Mouse (Mus musculus): ENCODE data around the gene Samd15. TPM values are rescaled to one million over a fixed set of nuclear protein-coding genes. Genes with fewer than 3 reads are reported as not detected.
"Not testable (repeated sequence)": the region's sequence is repeated elsewhere in the genome, so short reads cannot be mapped to it uniquely, and the experiment has no call there.

Gene Samd15
- polyA plus RNA-seq (2015; fragmentation: Nextera tagmentation; extraction: Ambion mirVana): 0.70 and 1.9 TPM in 2 replicates

DNA sequence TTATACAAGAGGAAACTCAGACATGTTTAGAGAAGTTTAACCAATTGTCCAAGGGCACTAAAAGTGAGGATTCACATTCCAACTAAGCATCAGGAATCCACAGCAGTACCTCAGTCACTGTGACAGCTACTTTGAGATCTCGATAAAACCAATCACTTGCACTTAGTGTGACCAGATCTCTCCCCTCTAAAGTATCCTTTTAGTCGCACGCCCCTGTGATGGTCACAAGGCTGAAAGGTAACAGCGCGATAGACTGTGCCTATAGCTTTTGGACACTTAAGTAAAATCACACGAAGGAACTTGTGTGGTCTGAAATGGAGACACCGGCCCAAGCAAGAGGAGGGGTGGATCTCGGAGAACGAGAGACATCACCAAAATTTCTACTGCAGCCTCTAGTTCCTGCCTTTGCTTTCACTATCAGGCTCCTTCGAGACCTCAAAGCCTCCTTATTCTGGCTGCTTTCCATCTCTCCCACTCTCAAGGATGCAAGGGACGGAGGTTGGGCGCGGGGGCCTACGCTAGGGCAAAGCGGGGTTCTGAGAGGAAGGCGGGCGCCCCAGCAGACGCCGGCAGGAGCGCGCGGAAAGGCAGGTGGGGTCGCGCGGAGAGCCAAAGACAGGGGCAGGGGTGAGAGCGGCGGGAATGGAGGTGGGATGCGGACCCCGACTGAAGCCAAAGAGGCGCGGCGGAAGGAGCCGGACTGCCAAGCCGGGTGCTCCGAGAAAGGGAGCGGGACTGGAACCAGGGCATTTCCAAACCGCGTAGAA, at the start of gene Samd15:
TSS of gene Samd15 (plus strand) at position 518 of the 767 bp plus-strand sequence.
- H3K27ac ChIP-seq: peak within 1 kb of the TSS; percentile 83
- H3K4me3 ChIP-seq: peak within 1 kb of the TSS; percentile 84
- no peaks in the 10 kb centered on the region for H3K27me3 ChIP-seq
- under 1% methylated on average over 38 of the region's 38 CpGs for WGBS
- no peaks in the 10 kb centered on the region for H3K9me3 ChIP-seq
- H3K4me2 ChIP-seq: peak within 1 kb of the TSS; percentile 85
- H3K36me3 ChIP-seq: no peaks in the 10 kb centered on the region
- ATAC-seq (ENCODE audit: insufficient number of reproducible peaks, low FRiP score, low TSS enrichment, low read depth): no peak
- H3K4me1 ChIP-seq: peaks cover 9% of the 10 kb centered on the region; the same call in 1 of the 2 replicates
- H3K9ac ChIP-seq: peak within 1 kb of the TSS; percentile 80

DNA sequence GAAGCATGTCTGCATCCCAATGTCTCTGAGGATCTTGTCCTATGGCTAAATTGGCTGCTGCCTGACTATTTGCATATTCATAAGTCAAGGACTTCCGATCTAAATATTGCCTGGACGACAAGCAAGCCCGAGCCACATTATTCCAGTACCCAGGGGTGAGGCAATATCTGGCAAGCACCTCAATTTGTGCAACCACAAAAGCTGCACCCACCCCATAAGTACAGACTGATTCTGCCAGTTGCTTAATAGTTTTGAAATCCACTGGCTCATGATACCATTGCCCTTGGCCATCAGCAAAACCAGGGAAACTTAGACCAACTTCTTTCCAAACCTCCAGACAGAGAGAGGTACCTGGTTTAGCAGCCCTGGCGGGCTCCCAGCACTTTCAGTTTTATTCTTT, 45.1 kb upstream of the Samd15 start:
- peaks cover 14% of the 10 kb centered on the region; the same call in 1 of the 2 replicates for H3K36me3 ChIP-seq
- not testable (repeated sequence) for H3K4me2 ChIP-seq; H3K27ac ChIP-seq; H3K27me3 ChIP-seq; H3K4me1 ChIP-seq; ATAC-seq (ENCODE audit: insufficient number of reproducible peaks, low FRiP score, low TSS enrichment, low read depth); H3K9me3 ChIP-seq; H3K4me3 ChIP-seq; H3K9ac ChIP-seq
- 88% methylated on average over 4 of the region's 4 CpGs for WGBS

DNA sequence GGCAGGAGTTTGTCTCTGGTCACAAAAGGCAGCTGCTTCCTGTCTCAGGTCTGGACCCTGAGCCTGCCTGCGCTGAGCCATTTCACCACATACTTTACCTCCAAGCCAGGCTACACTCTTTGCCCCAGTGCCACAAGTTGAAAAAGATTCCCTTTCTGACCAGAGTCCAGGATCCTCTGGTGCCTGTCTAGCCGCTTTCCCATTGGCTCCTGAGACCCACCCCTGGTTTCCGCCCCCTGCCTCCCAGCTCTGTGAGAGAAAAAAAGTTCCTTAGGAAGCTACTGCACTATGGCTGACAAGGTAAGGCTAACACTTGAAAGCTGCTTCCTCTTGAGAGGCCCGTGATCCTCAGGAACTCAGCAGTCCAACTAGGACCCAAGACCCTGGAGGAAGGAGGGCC, 42.2 kb upstream of the Samd15 start:
- H3K27me3 ChIP-seq: no peaks in the 10 kb centered on the region
- H3K4me1 ChIP-seq: no peaks in the 10 kb centered on the region
- peaks cover 14% of the 10 kb centered on the region; the same call in 1 of the 2 replicates for H3K36me3 ChIP-seq
- ATAC-seq (ENCODE audit: insufficient number of reproducible peaks, low FRiP score, low TSS enrichment, low read depth): no peak
- WGBS: 54% methylated on average over 4 of the region's 4 CpGs
- no peak overlapping the region for H3K4me3 ChIP-seq
- no peak overlapping the region for H3K4me2 ChIP-seq
- no peak overlapping the region for H3K9ac ChIP-seq
- H3K9me3 ChIP-seq: no peaks in the 10 kb centered on the region
- H3K27ac ChIP-seq: no peak overlapping the region

DNA sequence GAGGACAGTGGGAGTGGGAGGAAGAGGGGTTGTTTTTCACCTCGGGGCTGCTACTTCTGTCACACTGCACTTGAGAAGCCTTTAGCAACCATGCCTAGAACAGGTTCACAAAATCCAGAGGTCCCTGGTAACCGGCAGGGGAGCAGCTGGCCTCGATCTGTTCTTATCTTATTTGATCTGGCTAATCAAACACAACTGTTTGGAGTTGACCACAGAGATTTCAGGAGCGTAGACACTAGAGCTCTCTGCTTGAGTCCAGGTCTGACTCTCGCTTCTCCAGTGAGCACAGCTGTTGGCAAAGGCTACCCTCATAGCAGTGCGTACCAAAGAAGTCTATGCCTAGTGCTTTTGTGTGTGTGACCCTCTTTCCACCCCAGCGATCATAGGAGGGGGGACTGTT, 41.4 kb upstream of the Samd15 start:
- H3K27ac ChIP-seq: no peak overlapping the region
- whole genome bisulfite sequencing: 75% methylated on average over 7 of the region's 7 CpGs
- no peak for ATAC-seq (ENCODE audit: insufficient number of reproducible peaks, low FRiP score, low TSS enrichment, low read depth)

DNA sequence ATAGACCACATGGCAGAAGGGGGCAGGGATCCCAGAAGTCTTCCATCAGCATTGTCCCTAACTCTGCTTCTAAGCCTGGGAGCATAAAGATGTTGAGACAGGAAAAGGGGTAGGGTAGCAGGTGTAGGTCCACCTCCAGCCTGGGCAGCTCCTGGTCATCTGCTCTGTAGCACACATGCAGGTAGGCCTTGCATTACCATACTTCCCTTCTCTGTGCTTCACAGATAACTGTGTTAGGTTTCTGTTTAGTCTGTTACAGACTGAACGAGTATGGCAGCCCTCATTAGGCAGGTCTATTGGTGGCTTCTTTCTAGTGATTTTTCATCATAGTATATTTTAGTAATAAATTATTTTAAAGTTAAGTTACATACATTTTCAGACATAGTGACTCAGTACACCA, 39.2 kb upstream of the Samd15 start:
- Histone ChIP-seq H3K4me1 (no peaks in the 10 kb centered on the region), H3K36me3 (peaks cover 31% of the 10 kb centered on the region), H3K4me2 (no peak overlapping the region), H3K27me3 (no peaks in the 10 kb centered on the region), H3K9ac (no peak overlapping the region), H3K27ac (no peak overlapping the region), H3K9me3 (no peaks in the 10 kb centered on the region), H3K4me3 (no peak overlapping the region)
- ATAC-seq (ENCODE audit: insufficient number of reproducible peaks, low FRiP score, low TSS enrichment, low read depth): no peak
- 76% methylated on average over 1 of the region's 1 CpGs for WGBS

More for the DNA sequence above, 41.4 kb upstream of the Samd15 start:
- H3K9ac ChIP-seq: no peak overlapping the region
- H3K4me3 ChIP-seq: no peak overlapping the region
- no peaks in the 10 kb centered on the region for H3K9me3 ChIP-seq
- no peaks in the 10 kb centered on the region for H3K27me3 ChIP-seq
- no peaks in the 10 kb centered on the region for H3K4me1 ChIP-seq
- H3K4me2 ChIP-seq: no peak overlapping the region
- H3K36me3 ChIP-seq: peaks cover 21% of the 10 kb centered on the region; the same call in 1 of the 2 replicates

DNA sequence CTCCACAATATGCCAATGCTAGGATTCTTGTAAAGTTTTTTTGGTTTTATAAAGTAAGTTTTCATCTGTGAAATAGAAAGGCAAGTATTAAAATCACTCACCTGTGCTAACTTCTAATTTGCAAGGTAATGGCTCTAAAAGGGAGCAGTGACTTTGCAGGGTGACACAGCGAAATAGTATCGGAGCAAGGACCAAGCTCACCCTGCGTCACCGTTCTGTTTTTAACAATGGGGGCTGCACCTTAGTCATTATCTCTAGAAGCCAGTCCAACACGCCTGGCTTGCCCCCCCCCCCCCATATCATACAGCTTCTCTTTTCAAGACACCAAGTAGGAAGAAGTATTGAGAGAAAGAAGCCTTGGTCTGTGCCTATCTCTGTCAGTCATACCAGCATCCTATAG, 38.7 kb upstream of the Samd15 start:
- Histone ChIP-seq H3K9me3 (no peaks in the 10 kb centered on the region), H3K27me3 (no peaks in the 10 kb centered on the region)
- 92% methylated on average over 5 of the region's 5 CpGs for WGBS

DNA sequence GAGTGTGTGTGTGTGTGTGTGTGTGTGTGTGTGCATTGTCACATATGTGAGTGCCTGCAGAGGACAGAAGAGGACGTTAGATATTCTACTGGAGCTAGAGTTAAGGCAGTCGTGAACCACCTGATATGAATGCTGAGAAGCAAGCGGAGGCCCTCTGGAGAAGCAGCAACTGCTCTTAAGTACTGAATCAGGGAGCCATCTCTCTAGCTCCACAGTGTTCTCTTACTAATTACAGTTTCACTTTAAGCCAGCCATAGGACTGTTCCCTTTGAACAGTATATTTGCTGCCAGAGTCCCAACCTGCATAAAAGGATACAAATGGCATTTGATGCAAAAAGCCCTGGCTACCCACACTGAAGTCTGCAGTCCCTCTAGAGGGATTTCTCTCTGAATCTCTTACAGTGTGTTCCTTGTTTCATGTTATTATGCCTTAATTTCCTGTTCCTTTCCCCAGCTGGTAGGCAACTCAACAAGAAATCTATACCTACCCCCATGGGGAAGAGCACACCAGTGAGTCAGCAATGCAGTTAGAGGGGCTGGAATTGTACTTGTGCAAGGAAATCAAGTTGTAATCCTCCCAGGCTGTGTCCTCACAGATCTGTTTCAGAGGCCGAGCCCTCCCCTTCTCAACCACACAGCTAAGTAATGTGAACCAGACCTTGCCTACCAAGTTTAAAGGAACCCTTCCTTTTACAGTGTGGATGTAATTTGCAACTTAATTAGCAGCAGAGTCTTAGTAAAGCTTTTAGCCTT, 24.2 kb upstream of the Samd15 start:
- H3K9ac ChIP-seq: no peak overlapping the region

More for the DNA sequence above, 38.7 kb upstream of the Samd15 start:
- ATAC-seq (ENCODE audit: insufficient number of reproducible peaks, low FRiP score, low TSS enrichment, low read depth): no peak
- H3K27ac ChIP-seq: no peak overlapping the region
- H3K4me2 ChIP-seq: no peak overlapping the region
- no peak overlapping the region for H3K4me3 ChIP-seq
- no peak overlapping the region for H3K9ac ChIP-seq
- H3K4me1 ChIP-seq: no peaks in the 10 kb centered on the region
- peaks cover 26% of the 10 kb centered on the region for H3K36me3 ChIP-seq

DNA sequence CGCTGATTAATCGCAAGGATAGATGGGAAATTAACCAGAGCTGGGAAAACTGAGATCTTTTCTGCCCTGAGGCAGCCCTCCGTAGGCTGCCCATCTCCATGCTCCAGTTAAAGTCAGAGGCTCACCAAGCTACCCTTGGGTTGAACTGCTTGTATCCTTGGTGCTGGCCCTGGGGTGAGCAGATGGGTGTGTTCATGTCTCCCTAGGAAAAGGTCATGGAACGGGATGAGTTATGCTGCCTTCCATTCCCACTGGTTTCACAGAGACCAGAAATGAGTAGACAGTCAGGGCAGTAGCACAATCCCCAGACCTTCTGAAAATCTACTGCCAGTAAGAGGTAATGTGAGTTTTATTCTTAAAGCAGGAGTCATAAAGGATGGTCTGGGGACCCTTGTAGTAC, 21.9 kb upstream of the Samd15 start:
- Histone ChIP-seq H3K4me1 (peaks cover 14% of the 10 kb centered on the region; the same call in 1 of the 2 replicates), H3K4me2 (no peak overlapping the region), H3K27ac (no peak overlapping the region), H3K9ac (no peak overlapping the region), H3K9me3 (no peaks in the 10 kb centered on the region), H3K4me3 (no peak overlapping the region), H3K27me3 (no peaks in the 10 kb centered on the region), H3K36me3 (peaks cover 12% of the 10 kb centered on the region; the same call in 1 of the 2 replicates)
- 97% methylated on average over 4 of the region's 4 CpGs for WGBS
- ATAC-seq (ENCODE audit: insufficient number of reproducible peaks, low FRiP score, low TSS enrichment, low read depth): no peak

More for the DNA sequence above, 24.2 kb upstream of the Samd15 start:
- no peaks in the 10 kb centered on the region for H3K9me3 ChIP-seq
- no peaks in the 10 kb centered on the region for H3K27me3 ChIP-seq
- ATAC-seq (ENCODE audit: insufficient number of reproducible peaks, low FRiP score, low TSS enrichment, low read depth): no peak
- WGBS: 54% methylated on average over 4 of the region's 4 CpGs
- H3K4me1 ChIP-seq: peaks cover 14% of the 10 kb centered on the region; the same call in 1 of the 2 replicates
- H3K4me2 ChIP-seq: no peak overlapping the region
- H3K36me3 ChIP-seq: peaks cover 31% of the 10 kb centered on the region
- peak overlapping the region; percentile 57 for H3K27ac ChIP-seq
- H3K4me3 ChIP-seq: no peak overlapping the region

DNA sequence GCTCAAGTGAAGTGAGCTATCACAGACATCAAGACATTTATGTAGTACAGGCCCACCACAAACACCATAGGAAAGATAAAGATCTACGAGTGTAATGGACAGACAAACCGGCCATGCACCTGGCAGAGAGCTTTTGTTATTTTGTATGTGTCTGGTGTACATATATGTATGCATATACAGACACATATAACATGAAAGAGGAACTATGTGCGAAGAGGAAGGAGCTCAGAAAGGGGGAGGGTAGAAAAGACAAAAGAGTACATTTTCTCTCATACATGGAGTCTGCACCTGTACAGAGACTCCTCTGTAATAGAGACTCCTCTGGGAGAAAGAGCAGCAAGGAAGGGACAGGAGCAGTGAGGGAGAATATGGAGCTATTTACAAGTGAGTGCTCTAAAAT, 6.5 kb upstream of the Samd15 start:
- Histone ChIP-seq H3K27ac (no peak overlapping the region), H3K4me2 (no peak overlapping the region), H3K4me3 (no peak overlapping the region), H3K9ac (no peak overlapping the region), H3K36me3 (no peaks in the 10 kb centered on the region), H3K9me3 (no peaks in the 10 kb centered on the region), H3K27me3 (no peaks in the 10 kb centered on the region), H3K4me1 (0 out of 2 replicates have a peak, but pooled peaks cover 3% of the 10 kb centered on the region)
- WGBS: 86% methylated on average over 3 of the region's 3 CpGs
- ATAC-seq (ENCODE audit: insufficient number of reproducible peaks, low FRiP score, low TSS enrichment, low read depth): no peak

DNA sequence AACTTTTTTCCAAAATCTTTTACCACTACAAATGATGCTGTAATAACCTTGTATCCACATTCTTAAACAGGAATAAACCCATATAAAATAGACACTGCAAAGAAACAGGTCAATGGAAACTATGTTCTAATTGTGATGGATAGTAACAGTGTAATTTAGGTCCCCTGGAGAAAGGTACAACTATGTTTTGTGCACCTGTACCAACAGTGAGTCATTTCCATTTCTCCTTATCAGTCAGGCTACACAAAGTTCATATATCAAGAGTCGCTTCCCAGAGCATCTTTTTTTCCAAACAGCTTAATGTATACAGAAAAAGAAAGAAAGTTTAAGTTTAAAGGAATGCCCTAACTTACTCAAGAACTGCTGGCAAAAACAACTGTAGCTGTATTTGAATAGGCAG, 4.5 kb upstream of the Samd15 start:
- H3K27ac ChIP-seq: no peak overlapping the region
- H3K4me2 ChIP-seq: no peak overlapping the region
- no peak overlapping the region for H3K9ac ChIP-seq
- H3K9me3 ChIP-seq: no peaks in the 10 kb centered on the region
- H3K36me3 ChIP-seq: no peaks in the 10 kb centered on the region
- H3K4me3 ChIP-seq: no peak overlapping the region
- H3K4me1 ChIP-seq: peaks cover 9% of the 10 kb centered on the region; the same call in 1 of the 2 replicates
- ATAC-seq (ENCODE audit: insufficient number of reproducible peaks, low FRiP score, low TSS enrichment, low read depth): no peak
- H3K27me3 ChIP-seq: no peaks in the 10 kb centered on the region
- 86% methylated on average over 1 of the region's 1 CpGs for WGBS

DNA sequence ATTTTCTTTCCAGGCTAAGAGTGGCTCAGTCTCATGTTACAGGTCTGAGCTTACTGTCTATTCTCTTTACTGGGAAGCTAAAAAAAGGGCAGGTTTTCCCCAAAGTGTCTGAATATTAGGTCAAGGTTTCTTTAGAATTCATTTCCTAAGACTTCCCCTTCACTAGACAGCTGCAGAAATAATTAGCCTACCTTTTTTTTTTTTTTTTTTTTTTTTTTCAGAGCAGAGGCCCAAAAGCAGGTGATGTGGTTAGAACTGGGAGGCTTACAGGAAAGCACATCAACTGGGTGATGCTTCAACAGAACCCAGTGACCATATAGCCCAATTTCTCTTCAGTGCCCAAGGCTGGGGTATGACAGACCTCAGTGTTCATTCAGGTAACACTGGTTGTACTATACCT, 3.2 kb upstream of the Samd15 start:
- H3K27me3 ChIP-seq: no peaks in the 10 kb centered on the region
- H3K4me2 ChIP-seq: no peak overlapping the region
- no peak for ATAC-seq (ENCODE audit: insufficient number of reproducible peaks, low FRiP score, low TSS enrichment, low read depth)
- H3K4me3 ChIP-seq: no peak overlapping the region
- no peak overlapping the region for H3K27ac ChIP-seq
- H3K9me3 ChIP-seq: no peaks in the 10 kb centered on the region
- H3K4me1 ChIP-seq: peaks cover 9% of the 10 kb centered on the region; the same call in 1 of the 2 replicates
- no peaks in the 10 kb centered on the region for H3K36me3 ChIP-seq
- no peak overlapping the region for H3K9ac ChIP-seq

DNA sequence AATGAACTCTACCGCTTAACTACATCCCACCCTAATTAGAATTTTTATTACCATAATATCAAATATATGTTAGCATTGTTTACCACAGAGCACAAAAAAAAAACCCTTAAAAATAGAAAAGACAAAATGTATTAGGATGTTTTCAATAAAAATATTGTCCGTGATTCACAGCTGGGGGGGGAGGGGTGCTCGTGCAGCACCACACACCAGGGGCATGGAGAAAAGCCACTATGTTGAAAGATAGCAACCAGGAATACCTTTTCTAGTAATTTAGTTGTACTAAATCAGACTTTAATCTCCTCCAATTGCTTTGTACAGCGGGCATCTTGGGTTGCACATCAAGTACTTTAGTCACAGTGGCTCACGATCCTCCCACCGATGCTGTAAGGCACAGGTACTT, 731 bp upstream of the Samd15 start:
- ATAC-seq (ENCODE audit: insufficient number of reproducible peaks, low FRiP score, low TSS enrichment, low read depth): no peak
- peak overlapping the region; percentile 84 for H3K4me3 ChIP-seq
- H3K9me3 ChIP-seq: no peaks in the 10 kb centered on the region
- 51% methylated on average over 6 of the region's 6 CpGs for WGBS
- H3K4me2 ChIP-seq: peak overlapping the region; percentile 85
- no peak overlapping the region for H3K27ac ChIP-seq
- no peak overlapping the region for H3K9ac ChIP-seq
- H3K4me1 ChIP-seq: peaks cover 9% of the 10 kb centered on the region; the same call in 1 of the 2 replicates
- H3K36me3 ChIP-seq: no peaks in the 10 kb centered on the region
- H3K27me3 ChIP-seq: no peaks in the 10 kb centered on the region
